Mouse (Mus musculus): Measurements from ENCODE around the gene Ms4a4a. TPM values are rescaled to one million over a fixed set of nuclear protein-coding genes. Genes with fewer than 3 reads are reported as not detected.
"Not testable (repeated sequence)": the region's sequence is repeated elsewhere in the genome, so short reads cannot be mapped to it uniquely, and the experiment has no call there.

Gene Ms4a4a
- total RNA-seq, 2 experiments from 2014 or later = 0.64 to 1.6 TPM

DNA sequence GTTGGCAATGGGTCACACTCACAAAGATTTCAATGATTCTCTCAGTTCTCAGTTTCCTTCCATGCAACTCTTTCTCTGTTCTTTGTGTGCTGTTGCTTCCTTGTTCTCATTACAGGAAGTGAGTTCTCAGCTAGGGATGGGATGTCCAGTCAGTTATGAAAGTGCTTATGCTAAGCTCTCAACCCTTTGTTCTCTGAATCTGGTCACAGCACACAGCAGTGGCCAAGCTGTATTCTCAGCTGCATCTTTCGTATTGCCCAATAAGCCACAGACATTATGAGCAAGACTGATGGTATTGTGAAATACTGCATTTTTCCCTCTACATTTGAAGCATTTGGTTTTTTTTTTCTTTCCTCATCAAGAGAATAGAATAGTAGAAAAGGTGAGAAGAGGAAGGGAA lies 55.9 kb downstream of the Ms4a4a start:
- not testable (repeated sequence) for DNase-seq (ENCODE audit: low spot score in 2 of 2)

DNA sequence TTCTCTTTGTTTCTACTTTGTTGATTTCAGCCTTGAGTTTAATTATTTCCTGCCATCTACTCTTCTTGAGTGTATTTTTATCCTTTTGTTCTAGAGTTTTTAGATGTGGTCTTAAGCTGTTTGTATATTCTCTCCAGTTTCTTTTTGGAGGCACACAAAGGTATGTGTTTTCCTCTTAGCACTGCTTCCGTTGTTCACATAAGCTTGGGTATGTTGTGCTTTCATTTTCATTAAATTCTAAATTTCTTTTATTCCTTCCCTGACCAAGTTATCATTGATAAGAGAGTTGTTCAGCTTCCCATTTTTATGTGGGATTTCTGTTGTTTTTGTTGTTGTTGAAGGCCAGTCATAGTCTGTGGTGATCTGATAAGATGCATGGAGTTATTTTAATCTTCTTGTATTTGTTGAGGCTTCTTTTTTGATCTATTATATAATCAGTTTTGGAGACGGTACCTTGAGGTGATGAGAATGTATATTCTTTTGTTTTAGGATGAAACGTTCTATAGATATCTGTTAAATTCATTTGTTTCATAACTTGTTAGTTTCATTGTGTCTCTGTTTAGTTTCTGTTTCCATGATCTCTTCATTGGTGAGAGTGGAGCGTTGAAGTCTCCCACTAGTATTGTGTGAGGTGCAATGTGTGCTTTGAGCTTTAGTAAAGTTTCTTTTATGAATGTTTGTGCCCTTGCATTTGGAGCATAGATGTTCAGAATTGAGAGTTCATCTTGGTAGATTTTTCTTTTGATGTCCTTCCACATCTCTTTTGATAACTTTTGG lies 59.9 kb downstream of the Ms4a4a start:
- no peak for DNase-seq (ENCODE audit: low spot score in 2 of 2)

Other genes starting within 250 kb of the Ms4a4a start
- not detected for gene 1700017D01Rik, start 244.6 kb upstream of the Ms4a4a start, total RNA-seq (2021)
- not detected for gene 1700025F22Rik, start 210.2 kb upstream of the Ms4a4a start, total RNA-seq (2021)
- gene Ms4a13, start 178.8 kb upstream of the Ms4a4a start, total RNA-seq (2021) = not detected
- not detected for gene Ms4a12, start 143.1 kb upstream of the Ms4a4a start, total RNA-seq (2021)
- gene Ms4a1, start 109.3 kb upstream of the Ms4a4a start, total RNA-seq (2021) = not detected
- not detected for gene Ms4a5, start 91.7 kb upstream of the Ms4a4a start, total RNA-seq (2021)
- gene Ms4a14, start 61.1 kb upstream of the Ms4a4a start, total RNA-seq (2021) = not detected
- under 1 TPM; 0.28 to 0.69 TPM for gene Ms4a7, start 39.4 kb upstream of the Ms4a4a start, total RNA-seq (2021)
- gene Ms4a4c, start 29.2 kb downstream of the Ms4a4a start, total RNA-seq (2021) = not detected
- gene Ms4a4b, start 68.0 kb downstream of the Ms4a4a start, total RNA-seq (2021) = not detected
- 1 to 10 TPM; 1.9 to 2.0 TPM for gene Ms4a6c, start 93.8 kb downstream of the Ms4a4a start, total RNA-seq (2021)
- under 1 TPM in 1 of 2 experiments, not detected in 1; 0.55 TPM for gene Gm8369, start 110.4 kb downstream of the Ms4a4a start, total RNA-seq (2021)
- gene Ms4a6b, start 141.0 kb downstream of the Ms4a4a start, total RNA-seq (2021) = 1 to 10 TPM; 2.4 to 2.5 TPM
- not detected for gene Ms4a4d, start 161.3 kb downstream of the Ms4a4a start, total RNA-seq (2021)
- gene Ms4a6d, start 229.3 kb downstream of the Ms4a4a start, total RNA-seq (2021) = 1 to 10 TPM in 1 of 2 experiments, under 1 TPM in 1; 0.81 to 1.2 TPM
- not detected for gene Ms4a2, start 248.2 kb downstream of the Ms4a4a start, total RNA-seq (2021)